Mouse (Mus musculus): ENCODE measurements around the gene Ralgapa1. TPM values are rescaled to one million over a fixed set of nuclear protein-coding genes. Genes with fewer than 3 reads are reported as not detected.

The Ralgapa1 gene
- total and polyA plus RNA-seq, 3 experiments = 14.1 to 111 (median 29.7) TPM

GRCm38 (mm10) chr12:55834891-55835290 is 13.9 kb upstream of the Ralgapa1 start:
- DNase-seq (ENCODE audit: low read depth, low spot score) = peak; percentile 16
- H3K9me3 ChIP-seq (replicated peaks; ENCODE audit: insufficient read depth, low read length) = no peaks in the 10 kb centered on the region
- peaks cover 0 to 4% of the 10 kb centered on the region in 2 experiments; a peak in 2 of 4 replicates for H3K4me1 ChIP-seq (ENCODE audit: control insufficient read depth in 1 of 2, insufficient read depth in 2 of 2, low read length in 2 of 2)
- peaks cover 13% of the 10 kb centered on the region for H3K79me2 ChIP-seq (ENCODE audit: control insufficient read depth, insufficient read depth, low read length, poor library complexity)
- TF ChIP-seq RCOR1 (IDR thresholded peaks at IDR 0.05; ENCODE audit: low read depth, low read length) = no peak
- no peak for TF ChIP-seq TAL1 (IDR thresholded peaks at IDR 0.05; ENCODE audit: low read length)
- no peak for TF ChIP-seq POLR2AphosphoS2 (IDR thresholded peaks at IDR 0.05; ENCODE audit: low read length)
- no peak for TF ChIP-seq ETS1 (IDR thresholded peaks at IDR 0.05; ENCODE audit: low read depth, low read length)
- TF ChIP-seq UBTF (IDR thresholded peaks at IDR 0.05; ENCODE audit: borderline replicate concordance, insufficient read depth, low read depth, low read length) = no peak
- no peak for TF ChIP-seq MAX (IDR thresholded peaks at IDR 0.05; ENCODE audit: low read length)
- no peak for TF ChIP-seq MYC (IDR thresholded peaks at IDR 0.05; ENCODE audit: low read depth, low read length)
- no peak for TF ChIP-seq ELF1 (IDR thresholded peaks at IDR 0.05; ENCODE audit: low read depth, low read length)
- TF ChIP-seq USF2 (IDR thresholded peaks at IDR 0.05; ENCODE audit: borderline replicate concordance in 1 of 2, insufficient read depth in 1 of 2, low read depth in 1 of 2, low read length in 2 of 2) = no peak
- no peak for TF ChIP-seq NRF1 (IDR thresholded peaks at IDR 0.05; ENCODE audit: insufficient read depth, low read depth, low read length, poor library complexity, severe bottlenecking)
- TF ChIP-seq MAZ (IDR thresholded peaks at IDR 0.05; ENCODE audit: low read depth, low read length) = no peak
- no peak for TF ChIP-seq SMC3 (IDR thresholded peaks at IDR 0.05; ENCODE audit: low read depth, low read length)
- TF ChIP-seq MYB (IDR thresholded peaks at IDR 0.05; ENCODE audit: low read depth, low read length) = no peak
- no peak for TF ChIP-seq MAFK (IDR thresholded peaks at IDR 0.05; ENCODE audit: borderline replicate concordance, low read depth, low read length)
- no peak for TF ChIP-seq KAT2A (conservative IDR thresholded peaks at IDR 0.05; ENCODE audit: low read depth, low read length)
- TF ChIP-seq TBP (IDR thresholded peaks at IDR 0.05; ENCODE audit: low read depth, low read length) = no peak
- TF ChIP-seq CTCF (IDR thresholded peaks at IDR 0.05 in 2 of 3, conservative IDR thresholded peaks at IDR 0.05 in 1 of 3; ENCODE audit: control insufficient read depth in 1 of 3, insufficient read depth in 1 of 3, low read depth in 2 of 3, low read length in 3 of 3, poor library complexity in 1 of 3, severe bottlenecking in 1 of 3) = no peak
- TF ChIP-seq POLR2A (IDR thresholded peaks at IDR 0.05; ENCODE audit: control insufficient read depth in 1 of 2, insufficient read depth in 1 of 2, low read depth in 1 of 2, low read length in 2 of 2, poor library complexity in 1 of 2) = no peak
- no peak for TF ChIP-seq MXI1 (IDR thresholded peaks at IDR 0.05; ENCODE audit: low read depth, low read length)
- no peaks in the 10 kb centered on the region for H3K27me3 ChIP-seq (ENCODE audit: control insufficient read depth in 1 of 2, insufficient read depth in 2 of 2, low read length in 2 of 2)
- H3K27ac ChIP-seq (ENCODE audit: control insufficient read depth, low read depth, low read length) = no peak overlapping the region
- peak overlapping the region; percentile 57 for H3K9ac ChIP-seq (ENCODE audit: control insufficient read depth, low read depth, low read length, poor library complexity, severe bottlenecking)
- H3K36me3 ChIP-seq (ENCODE audit: control insufficient read depth in 1 of 2, insufficient read depth in 2 of 2, low read length in 2 of 2) = peaks cover 0 to 9% of the 10 kb centered on the region in 2 experiments; a peak in 2 of 4 replicates
- H3K4me3 ChIP-seq (ENCODE audit: control insufficient read depth in 1 of 2, insufficient read depth in 1 of 2, low read depth in 2 of 2, low read length in 2 of 2) = peak overlapping the region; percentile 21 to 34

DNA sequence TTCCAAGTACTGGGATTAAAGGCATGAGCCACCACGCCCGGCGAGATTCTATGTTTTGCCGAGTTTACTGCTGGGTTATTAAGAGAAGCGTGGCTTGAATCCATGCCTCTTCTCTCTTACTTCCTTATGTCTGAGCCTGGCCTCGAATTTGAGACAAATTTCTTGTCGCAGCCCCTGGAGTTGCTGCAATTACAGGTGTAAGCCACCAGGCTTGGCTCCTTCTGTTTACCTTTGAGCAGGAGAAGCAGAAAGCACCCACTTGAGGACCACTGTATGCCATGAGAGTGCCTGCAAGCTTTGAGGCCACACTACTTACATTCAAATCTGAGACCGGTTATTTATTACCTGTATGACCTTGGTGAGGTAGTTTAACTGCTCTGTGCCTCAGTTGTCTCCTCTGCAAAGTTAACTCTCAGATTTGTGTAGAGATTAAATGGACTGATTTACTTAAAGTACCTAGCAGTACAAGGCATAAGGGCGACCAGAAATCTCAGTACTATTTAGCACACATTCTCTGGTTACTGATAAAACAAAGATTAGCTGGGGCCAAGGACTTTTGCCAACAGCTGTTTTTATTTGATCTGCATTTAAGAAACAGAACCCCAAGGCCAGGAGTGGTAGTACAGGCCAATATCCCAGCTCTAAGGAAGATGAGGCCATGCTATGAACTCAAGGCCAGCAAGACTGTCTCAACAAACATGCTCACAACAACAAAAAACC is 13.1 kb upstream of the Ralgapa1 start:
- H3K4me1 ChIP-seq (ENCODE audit: control insufficient read depth in 1 of 2, insufficient read depth in 2 of 2, low read length in 2 of 2) = peaks cover 0 to 4% of the 10 kb centered on the region in 2 experiments; a peak in 2 of 4 replicates
- H3K36me3 ChIP-seq (ENCODE audit: control insufficient read depth in 1 of 2, insufficient read depth in 2 of 2, low read length in 2 of 2) = peaks cover 0 to 9% of the 10 kb centered on the region in 2 experiments; a peak in 2 of 4 replicates
- H3K9ac ChIP-seq (ENCODE audit: control insufficient read depth, low read depth, low read length, poor library complexity, severe bottlenecking) = no peak overlapping the region
- peaks cover 13% of the 10 kb centered on the region for H3K79me2 ChIP-seq (ENCODE audit: control insufficient read depth, insufficient read depth, low read length, poor library complexity)
- no peak overlapping the region for H3K27ac ChIP-seq (ENCODE audit: control insufficient read depth, low read depth, low read length)
- H3K4me3 ChIP-seq (ENCODE audit: control insufficient read depth in 1 of 2, insufficient read depth in 1 of 2, low read depth in 2 of 2, low read length in 2 of 2) = no peak overlapping the region
- no peaks in the 10 kb centered on the region for H3K9me3 ChIP-seq (replicated peaks; ENCODE audit: insufficient read depth, low read length)
- H3K27me3 ChIP-seq (ENCODE audit: control insufficient read depth in 1 of 2, insufficient read depth in 2 of 2, low read length in 2 of 2) = no peaks in the 10 kb centered on the region
- peak; percentile 41 for DNase-seq (ENCODE audit: low read depth, low spot score)
- peak; percentile 91 for TF ChIP-seq RCOR1 (IDR thresholded peaks at IDR 0.05; ENCODE audit: low read depth, low read length)
- peak; percentile 17; the same call in 1 of the 2 replicates for TF ChIP-seq GATA1 (IDR thresholded peaks at IDR 0.05; ENCODE audit: low read depth, low read length)
- no peak for TF ChIP-seq GABPA (IDR thresholded peaks at IDR 0.05; ENCODE audit: low read depth, low read length)
- 0 out of 6 replicates have a peak, but pooled peaks of 1 of the 3 experiments have one; percentile 9 for TF ChIP-seq CTCF (IDR thresholded peaks at IDR 0.05 in 2 of 3, conservative IDR thresholded peaks at IDR 0.05 in 1 of 3; ENCODE audit: control insufficient read depth in 1 of 3, insufficient read depth in 1 of 3, low read depth in 2 of 3, low read length in 3 of 3, poor library complexity in 1 of 3, severe bottlenecking in 1 of 3)
